Mouse (Mus musculus) C2C12 (cell line): ENCODE results near the gene Phf5a.

Source experiments
- CTCF ChIP-seq: IDR thresholded peaks from one replicate; pipeline ENCODE4 v1.5.1; 2011; ENCODE audit not compliant: control insufficient read depth, insufficient read depth, insufficient read length
- FOSL1 ChIP-seq: IDR thresholded peaks from one replicate; pipeline ENCODE4 v1.8.0; 2011; ENCODE audit warnings: mild to moderate bottlenecking, low read length; ENCODE audit not compliant: poor library complexity, insufficient read depth, severe bottlenecking
- MAX ChIP-seq: IDR thresholded peaks from one replicate; pipeline ENCODE4 v1.6.1; 2011; ENCODE audit warnings: mild to moderate bottlenecking, control low read depth
- MYOG ChIP-seq: IDR thresholded peaks from one replicate; pipeline ENCODE4 v1.6.1; 2011; ENCODE audit not compliant: control insufficient read depth, insufficient read length; ENCODE audit errors: extremely low read depth
- USF1 ChIP-seq: IDR thresholded peaks from one replicate; pipeline ENCODE4 v1.6.1; 2011; ENCODE audit warnings: low read depth, mild to moderate bottlenecking, control low read depth, moderate library complexity

GRCm38 (mm10) chr15:81847161-81847560 is 24.6 kb downstream of the Phf5a start:
- TF ChIP-seq CTCF = no peak
- no peak for TF ChIP-seq USF1
- TF ChIP-seq MYOG = no peak
- TF ChIP-seq FOSL1 = no peak
- TF ChIP-seq MAX = no peak
